Mouse (Mus musculus) thymus, adult 18-20 months (tissue): ENCODE results near the gene H1fx.
"Not testable (repeated sequence)": the region's sequence is repeated elsewhere in the genome, so short reads cannot be mapped to it uniquely, and the experiment has no call there.

ENCODE experiments used
- DNase-seq, 2 experiments: peaks; one replicate each; pipeline ENCODE4 v3.0.0; 2022; ENCODE audit warnings: mixed read lengths in 2 of 2

The H1fx gene

GRCm38 (mm10) chr6:87981547-87982256, at the start of gene H1fx:
Gene H1fx, minus strand, starts transcription at chr6:87981637.
- DNase-seq: no peak

GRCm38 (mm10) chr6:88030432-88030831, 49.0 kb upstream of the H1fx start:
- DNase-seq: no peak

- DNase-seq: no peak
Observed at GRCm38 (mm10) chr6:88027390-88027789, 46.0 kb upstream of the H1fx start.

- no peak for DNase-seq
Observed at GRCm38 (mm10) chr6:88023316-88023890, 42.0 kb upstream of the H1fx start.

GRCm38 (mm10) chr6:88019154-88019553, 37.7 kb upstream of the H1fx start:
- no peak for DNase-seq

- no peak for DNase-seq
Observed at GRCm38 (mm10) chr6:88017821-88018220, 36.4 kb upstream of the H1fx start.

- no peak for DNase-seq
Observed at GRCm38 (mm10) chr6:88015797-88016196, 34.4 kb upstream of the H1fx start.

- DNase-seq: no peak
Observed at GRCm38 (mm10) chr6:88013456-88013855, 32.0 kb upstream of the H1fx start.

- DNase-seq: no peak
Observed at GRCm38 (mm10) chr6:88012601-88013000, 31.2 kb upstream of the H1fx start.

GRCm38 (mm10) chr6:88011106-88011505, 29.7 kb upstream of the H1fx start:
- not testable (repeated sequence) for DNase-seq

GRCm38 (mm10) chr6:88009209-88009608, 27.8 kb upstream of the H1fx start:
- DNase-seq: no peak

- not testable (repeated sequence) for DNase-seq
Observed at GRCm38 (mm10) chr6:88004773-88005172, 23.3 kb upstream of the H1fx start.

- no peak for DNase-seq
Observed at GRCm38 (mm10) chr6:88003439-88003838, 22.0 kb upstream of the H1fx start.

- no peak for DNase-seq
Observed at GRCm38 (mm10) chr6:87998358-87998757, 16.9 kb upstream of the H1fx start.

- DNase-seq: peak; percentile 24 to 27
Observed at GRCm38 (mm10) chr6:87997706-87998265, 16.3 kb upstream of the H1fx start.

GRCm38 (mm10) chr6:87996606-87997005, 15.2 kb upstream of the H1fx start:
- no peak for DNase-seq

- DNase-seq: no peak
Observed at GRCm38 (mm10) chr6:87995519-87995918, 14.1 kb upstream of the H1fx start.

GRCm38 (mm10) chr6:87993790-87994571, 12.5 kb upstream of the H1fx start:
- DNase-seq: no peak

- DNase-seq: no peak
Observed at GRCm38 (mm10) chr6:87992733-87993132, 11.3 kb upstream of the H1fx start.

- no peak for DNase-seq
Observed at GRCm38 (mm10) chr6:87991886-87992285, 10.4 kb upstream of the H1fx start.

GRCm38 (mm10) chr6:87991216-87991615, 9.8 kb upstream of the H1fx start:
- no peak for DNase-seq

- DNase-seq: no peak
Observed at GRCm38 (mm10) chr6:87982506-87982905, 1.1 kb upstream of the H1fx start.

GRCm38 (mm10) chr6:87981030-87981485, 379 bp downstream of the H1fx start:
- DNase-seq: no peak
